Mouse (Mus musculus) layer of hippocampus, adult 8-10 months (tissue): ENCODE measurements at regions not wholly inside any gene's neighbourhood (a gene's known extent, or its start where the extent isn't known, plus 50 kb on each side); places are given as distances from the start of the nearest gene placed in this dataset.

Experiments
- DNase-seq, 2 experiments: peaks; one replicate each; pipeline ENCODE4 v3.0.0; 2022; ENCODE audit warnings: low spot score in 2 of 2

DNA sequence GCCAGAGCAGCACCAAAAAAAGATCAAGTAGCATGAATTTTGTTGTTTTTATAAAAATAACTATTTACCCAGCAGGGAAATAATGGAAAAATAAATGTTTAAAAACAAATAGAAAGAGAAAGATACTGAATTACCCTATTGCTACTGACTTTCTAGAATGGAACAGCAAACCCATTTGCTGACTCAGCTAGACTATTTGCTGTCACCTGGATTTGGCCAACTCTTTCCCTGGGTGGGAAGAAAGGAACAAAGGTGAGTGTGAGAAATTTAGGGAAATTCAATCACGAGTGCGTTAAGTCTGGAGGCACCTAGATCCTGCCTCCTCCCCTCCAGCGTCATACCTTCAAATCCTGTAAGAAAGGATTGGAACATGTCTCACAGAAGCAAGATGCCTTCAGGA is 110.2 kb downstream of the Tmsb4x start:
- DNase-seq, result no peak

GRCm38 (mm10) chrX:167091841-167092240 is 117.3 kb downstream of the Tmsb4x start:
- DNase-seq, result no peak

- DNase-seq, result no peak
Observed at GRCm38 (mm10) chrX:167088930-167089329, 120.2 kb downstream of the Tmsb4x start.

DNA sequence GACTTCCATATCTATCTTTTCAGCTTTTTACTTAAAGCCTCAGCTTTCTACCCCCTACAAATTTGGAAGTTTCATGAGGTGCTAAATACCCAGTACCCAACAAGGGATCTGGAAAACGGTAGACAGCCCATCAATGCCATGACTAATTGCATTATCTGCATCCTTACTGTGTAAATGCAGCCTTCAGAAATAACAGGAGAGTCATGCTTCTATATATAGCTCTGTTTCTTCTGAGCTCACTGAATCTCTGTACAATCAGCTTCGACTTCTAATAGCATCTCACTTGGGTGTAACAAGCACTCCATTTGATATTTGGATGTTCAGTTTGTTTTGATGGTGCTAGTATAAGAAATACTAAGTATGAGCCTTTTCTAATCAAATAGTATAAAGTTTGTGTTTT is 120.7 kb downstream of the Tmsb4x start:
- DNase-seq, result no peak

- peak in 1 of 2 experiments; percentile 4 for DNase-seq
Observed at GRCm38 (mm10) chrX:167080821-167081220, 128.3 kb downstream of the Tmsb4x start.

DNA sequence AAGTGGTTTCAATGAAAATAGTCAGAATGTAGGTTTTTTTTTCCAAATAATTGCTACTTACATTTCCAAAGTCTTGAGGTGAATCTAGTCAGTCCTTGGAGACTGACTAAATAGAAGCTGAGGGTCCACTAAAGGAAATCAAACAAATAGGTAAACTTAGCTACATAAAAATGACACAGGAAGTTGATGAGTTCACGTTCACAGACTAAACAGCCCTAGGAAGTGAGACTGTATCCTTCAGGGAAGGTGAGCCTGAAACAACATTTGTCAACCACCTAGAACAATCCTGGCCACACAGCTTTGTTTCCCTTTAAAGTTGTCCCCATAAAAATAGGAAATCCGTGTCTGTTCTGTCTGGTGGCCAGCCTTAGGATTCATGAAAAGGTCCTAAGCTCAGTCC is 140.0 kb downstream of the Tmsb4x start:
- no peak for DNase-seq

- no peak for DNase-seq
Observed at GRCm38 (mm10) chrX:167067918-167068317, 141.2 kb downstream of the Tmsb4x start.

GRCm38 (mm10) chrX:167063881-167064280 is 145.2 kb downstream of the Tmsb4x start:
- DNase-seq, result peak in 1 of 2 experiments; percentile 8

DNA sequence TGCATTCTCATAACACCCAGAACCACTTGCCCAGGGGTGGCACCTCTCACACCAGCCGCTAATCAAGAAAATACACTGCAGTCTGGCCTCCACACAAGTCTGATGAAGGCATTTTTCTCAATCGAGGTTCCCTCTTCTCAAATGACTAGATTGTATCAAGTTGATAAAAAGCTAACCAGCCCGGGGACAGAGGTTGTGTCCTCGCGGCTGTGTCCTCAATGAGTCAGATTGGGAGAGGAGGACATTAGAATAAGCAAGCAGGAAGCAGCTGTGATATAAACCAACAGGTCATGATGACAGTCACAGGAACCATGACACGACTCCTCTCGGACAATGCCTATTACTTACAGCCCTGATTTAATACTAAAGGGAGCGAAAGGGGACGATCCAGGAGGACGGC is 156.7 kb downstream of the Tmsb4x start:
- no peak for DNase-seq

- DNase-seq, result no peak
Observed at GRCm38 (mm10) chrX:167050066-167050465, 159.0 kb downstream of the Tmsb4x start.

- peak in 1 of 2 experiments; percentile 3 for DNase-seq
Observed at GRCm38 (mm10) chrX:167049191-167049968, 159.7 kb downstream of the Tmsb4x start.

GRCm38 (mm10) chrX:167037971-167038370 is 171.1 kb downstream of the Tmsb4x start:
- no peak for DNase-seq

- no peak for DNase-seq
Observed at GRCm38 (mm10) chrX:167036355-167036754, 172.8 kb downstream of the Tmsb4x start.

DNA sequence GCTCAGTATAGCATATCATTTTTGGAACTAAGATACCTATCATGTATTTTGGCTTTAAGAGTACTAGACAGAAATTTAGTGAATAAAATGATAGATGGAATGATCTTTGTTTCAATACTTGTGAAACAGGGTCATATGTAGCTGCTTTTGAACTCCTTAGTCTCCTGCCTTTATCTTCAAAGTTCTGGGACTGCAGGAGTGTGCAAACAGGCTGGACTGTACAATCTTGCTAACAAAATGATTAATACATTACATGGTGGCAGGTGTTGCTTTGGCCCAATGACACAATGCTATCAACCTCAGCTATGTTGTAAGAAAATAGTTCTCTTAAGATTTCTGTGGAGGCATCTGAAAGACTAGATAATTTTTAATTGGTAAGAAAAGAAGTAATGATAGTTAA is 173.5 kb downstream of the Tmsb4x start:
- no peak for DNase-seq

GRCm38 (mm10) chrX:167033091-167033490 is 176.0 kb downstream of the Tmsb4x start:
- no peak for DNase-seq

GRCm38 (mm10) chrX:167032586-167032985 is 176.5 kb downstream of the Tmsb4x start:
- no peak for DNase-seq

DNA sequence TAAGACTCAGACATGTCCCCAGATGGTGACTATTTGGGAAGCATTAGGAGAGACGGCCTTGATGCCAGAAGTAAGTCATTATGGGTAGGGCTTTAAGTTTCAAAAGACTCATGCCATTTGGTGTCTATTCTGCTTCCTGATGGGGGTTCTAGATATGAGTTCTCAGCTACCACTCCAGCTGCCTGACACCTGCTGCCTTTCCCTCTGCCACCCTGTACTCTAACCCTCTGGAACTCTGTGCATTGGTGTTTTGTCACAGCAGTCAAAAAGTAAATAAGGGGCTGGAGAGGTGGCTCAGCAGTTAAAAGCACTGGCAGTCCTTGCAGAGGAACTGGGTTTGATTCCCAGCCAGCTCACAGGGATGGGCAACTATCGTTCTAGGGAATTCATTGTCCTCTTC is 177.6 kb downstream of the Tmsb4x start:
- DNase-seq, result no peak

- no peak for DNase-seq
Observed at GRCm38 (mm10) chrX:167015602-167016001, 193.5 kb downstream of the Tmsb4x start.

DNA sequence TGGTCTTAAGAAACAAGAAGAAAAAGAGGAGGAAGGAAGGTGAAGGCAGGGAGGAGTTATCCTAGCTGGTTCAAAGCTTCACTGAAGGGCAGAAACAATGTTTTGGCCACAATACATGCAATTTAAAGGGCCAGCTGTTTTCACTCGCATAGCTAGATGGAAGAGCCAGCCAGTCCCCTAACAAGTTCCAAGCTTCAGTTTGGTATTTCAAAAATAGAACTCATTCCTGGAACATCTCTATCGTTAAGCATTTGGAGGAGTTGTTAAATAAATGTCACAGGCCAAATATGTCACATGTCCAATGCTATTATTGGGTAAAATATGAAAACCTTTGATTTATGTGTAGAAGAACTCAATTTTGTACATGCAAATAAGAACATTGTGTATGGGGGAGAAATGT is 194.8 kb downstream of the Tmsb4x start:
- no peak for DNase-seq

- no peak for DNase-seq
Observed at GRCm38 (mm10) chrX:167012891-167013290, 196.2 kb downstream of the Tmsb4x start.

- DNase-seq, result no peak
Observed at GRCm38 (mm10) chrX:167011977-167012542, 197.1 kb downstream of the Tmsb4x start.

DNA sequence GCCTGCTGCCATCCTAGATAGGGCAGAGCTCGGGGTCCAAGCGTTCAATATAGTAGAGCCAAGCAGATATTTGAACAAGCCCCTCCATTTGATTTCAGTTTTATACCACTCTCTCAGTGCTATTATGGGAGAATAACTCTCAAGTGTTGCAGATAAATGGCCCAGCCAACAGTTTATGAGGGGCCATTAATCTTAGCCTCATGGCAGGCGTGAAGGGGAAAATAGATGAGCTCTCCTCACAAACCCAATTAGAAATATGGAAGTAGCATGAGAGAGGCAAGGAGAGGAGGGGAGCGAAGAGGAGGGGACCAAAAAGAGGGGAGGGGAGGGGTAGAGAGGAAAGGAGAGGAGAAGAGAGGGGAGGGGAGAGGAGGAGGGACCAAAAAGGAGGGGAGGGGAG is 213.3 kb downstream of the Tmsb4x start:
- no peak for DNase-seq

DNA sequence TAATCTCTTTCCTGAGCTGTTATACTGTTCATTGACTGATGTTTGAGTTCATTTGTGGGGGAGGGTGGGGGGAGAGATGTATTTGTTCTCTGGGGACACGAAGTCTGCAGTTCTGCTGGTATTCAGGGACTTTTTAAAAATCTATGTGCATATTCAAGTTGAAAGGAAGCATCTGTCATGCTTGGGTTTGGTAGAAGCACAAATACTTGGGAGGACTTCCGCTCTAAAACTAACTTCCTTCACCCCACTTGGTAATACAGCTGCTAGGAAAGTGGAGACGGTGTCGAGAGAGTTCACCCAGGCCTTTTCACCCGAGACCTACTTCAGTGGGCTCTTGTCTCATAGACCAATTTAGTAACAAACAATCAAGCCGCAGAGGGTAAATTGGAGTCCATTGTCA is 228.1 kb downstream of the Tmsb4x start:
- DNase-seq, result no peak
